Mouse (Mus musculus) layer of hippocampus, adult 6 months (tissue): ENCODE results near the gene Gm21970. TPM values are rescaled to one million over a fixed set of nuclear protein-coding genes. Genes with fewer than 3 reads are reported as not detected.

Experiments used
- long read RNA-seq, 2 experiments: library from polyadenylated mRNA; unstranded; transcript quantifications; one replicate each; pipeline ENCODE4 v2.0.0; 2019 to 2020
- polyA plus RNA-seq: library from polyadenylated mRNA; unstranded; fragments of <200 nt; fragmentation: Nextera tagmentation; gene quantifications from 2 replicates; pipeline ENCODE4 v1.2.3, GENCODE M21; 2021

Gm21970 gene
- not detected in 2 replicates for polyA plus RNA-seq
- long read RNA-seq, experiment 1, partial matches to known transcripts, result 0 of 1 reads
- long read RNA-seq, experiment 1, other reads (novel, unspliced or antisense), result 1 of 1 reads
- long read RNA-seq, experiment 2, partial matches to known transcripts, result 0 of 3 reads
- long read RNA-seq, experiment 2, other reads (novel, unspliced or antisense), result 3 of 3 reads

DNA sequence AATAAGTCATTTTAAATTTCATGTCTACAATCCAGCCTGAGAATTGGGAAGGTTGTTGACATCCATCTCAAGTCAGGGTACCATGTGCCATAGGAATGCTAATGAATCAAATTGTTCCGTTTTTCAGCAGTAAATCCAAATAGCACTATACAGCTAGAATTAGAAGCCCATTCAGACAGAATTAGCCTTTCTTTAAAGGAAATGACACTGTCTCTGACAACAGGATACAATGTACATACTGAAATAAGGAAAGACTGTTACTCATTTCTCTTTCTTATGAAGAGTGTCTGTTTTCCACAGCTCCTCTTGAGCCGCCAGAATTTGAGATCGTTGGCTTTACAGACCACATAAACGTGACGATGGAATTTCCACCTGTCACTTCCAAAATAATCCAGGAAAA, at the start of gene Gm21970:
TSS of gene Gm21970 (plus strand) at position 301 of the 400 bp plus-strand sequence.

DNA sequence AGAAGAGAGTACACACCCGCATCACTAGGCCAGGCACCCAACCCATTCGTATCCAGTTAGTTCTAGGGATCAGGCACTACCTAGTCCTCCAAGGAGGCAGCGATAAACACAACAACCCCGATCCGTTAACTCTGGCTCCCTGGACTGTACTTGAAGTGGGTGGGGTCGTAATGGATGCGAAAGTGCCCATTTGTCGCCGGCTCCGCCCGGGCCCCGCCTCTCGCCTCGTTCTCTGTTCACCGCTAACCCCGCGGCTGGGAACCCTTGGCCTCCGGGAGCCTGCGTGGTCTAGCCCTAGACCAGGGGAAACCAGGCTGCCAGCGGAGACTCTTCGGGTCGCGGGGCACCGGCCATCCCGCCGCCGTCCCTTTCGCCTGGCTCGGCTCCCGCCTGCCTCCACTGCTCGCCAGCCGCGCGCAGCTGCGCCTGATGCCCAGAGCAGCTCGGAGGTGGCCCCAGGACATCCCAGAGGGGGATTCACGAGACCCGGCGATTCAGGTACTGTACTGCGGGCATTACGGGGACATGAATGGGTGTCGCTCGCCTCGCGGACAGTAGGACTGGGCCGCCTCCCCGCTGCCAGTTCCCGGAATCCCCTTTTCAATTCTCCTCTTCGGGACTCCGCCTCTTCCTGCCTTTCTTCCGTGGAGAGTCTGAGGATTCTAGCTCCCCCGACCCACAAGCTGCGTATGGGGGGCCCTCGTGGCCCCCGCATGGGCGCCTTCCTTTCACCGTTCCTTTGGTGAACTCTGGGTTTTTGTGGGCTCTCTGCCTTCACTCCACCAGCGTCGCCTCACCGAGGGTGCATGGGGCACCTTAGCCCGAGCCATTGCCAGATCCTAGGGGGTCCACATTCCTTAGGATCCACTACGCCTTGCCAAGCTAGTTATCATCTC, 18.7 kb upstream of the Gm21970 start, which contains the start of gene Ifnar2:
TSS of gene Ifnar2 (plus strand) at position 207 of the 896 bp plus-strand sequence.

DNA sequence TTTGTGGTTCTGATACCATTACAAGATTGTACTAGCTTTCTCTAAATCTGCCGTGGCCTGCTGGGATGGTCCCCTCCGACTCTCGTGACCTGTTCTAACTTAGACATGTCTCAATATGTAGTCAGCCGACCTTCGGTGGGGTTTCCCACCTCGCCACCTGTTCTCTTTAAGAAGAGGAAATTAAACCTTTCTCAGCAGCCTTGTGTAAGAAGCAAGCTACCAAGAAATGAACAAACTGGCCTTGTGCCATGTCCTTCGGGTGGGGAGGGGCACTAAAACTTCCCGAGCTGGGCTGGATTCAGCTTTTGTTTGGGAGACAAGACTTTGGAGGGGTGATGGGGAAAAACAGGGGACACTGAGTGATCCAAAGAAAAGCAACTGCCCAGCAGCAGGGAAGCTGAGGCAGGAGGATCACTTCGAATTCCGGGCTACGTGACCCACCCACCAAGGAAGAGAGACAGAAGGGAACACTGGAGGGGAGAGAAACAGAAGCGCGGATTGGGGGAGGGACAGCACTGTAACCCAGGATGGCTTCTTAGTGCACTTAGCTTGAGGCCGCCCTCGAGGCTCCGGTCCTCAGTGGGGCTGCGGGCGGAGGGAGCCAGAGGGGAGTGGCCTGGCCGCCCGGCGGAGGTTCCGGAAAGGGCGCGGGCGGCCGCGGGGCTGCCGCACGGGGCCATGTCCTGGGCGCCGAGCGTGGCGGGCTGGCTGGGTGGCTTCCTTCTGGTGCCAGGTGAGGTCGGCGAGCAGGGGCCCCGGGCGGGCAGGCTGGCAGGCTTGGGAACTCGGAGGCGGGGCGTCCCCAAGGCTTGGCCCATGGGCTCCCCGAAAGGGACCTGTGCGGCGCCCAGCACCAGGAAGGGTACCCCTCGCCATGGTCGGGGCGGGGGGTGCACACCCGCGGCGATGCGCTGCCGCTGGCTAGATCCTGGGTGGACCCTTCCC, 14.4 kb downstream of the Gm21970 start, which contains the start of gene Il10rb:
TSS of gene Il10rb (plus strand) at position 525 of the 945 bp plus-strand sequence.

Other genes with a start within 250 kb of the Gm21970 start
- 9.7 and 19.2 TPM in 2 replicates for gene Olig2, start 166.3 kb upstream of the Gm21970 start, polyA plus RNA-seq
- gene Olig1, start 121.9 kb upstream of the Gm21970 start, polyA plus RNA-seq, result 58.9 and 74.9 TPM in 2 replicates
- gene Ifnar2, start 18.9 kb upstream of the Gm21970 start, polyA plus RNA-seq, result 63.0 and 66.4 TPM in 2 replicates
- 15.2 and 17.8 TPM in 2 replicates for gene Il10rb, start 14.4 kb downstream of the Gm21970 start, polyA plus RNA-seq
- gene Ifnar1, start 93.5 kb downstream of the Gm21970 start, polyA plus RNA-seq, result 14.9 and 15.8 TPM in 2 replicates
- gene Ifngr2, start 155.4 kb downstream of the Gm21970 start, polyA plus RNA-seq, result 75.4 and 79.0 TPM in 2 replicates
- 138 and 169 TPM in 2 replicates for gene Tmem50b, start 206.1 kb downstream of the Gm21970 start, polyA plus RNA-seq
- gene Dnajc28, start 227.3 kb downstream of the Gm21970 start, polyA plus RNA-seq, result 8.5 and 10.9 TPM in 2 replicates